Mouse (Mus musculus): Measurements from ENCODE around the gene Sorcs2. TPM values are rescaled to one million over a fixed set of nuclear protein-coding genes. Genes with fewer than 3 reads are reported as not detected.

Gene Sorcs2
- total RNA-seq, 2 experiments from 2014 or later: 15.6 to 16.0 TPM

GRCm38 (mm10) chr5:36069503-36070360, 328.2 kb downstream of the Sorcs2 start:
- no peak for DNase-seq

DNA sequence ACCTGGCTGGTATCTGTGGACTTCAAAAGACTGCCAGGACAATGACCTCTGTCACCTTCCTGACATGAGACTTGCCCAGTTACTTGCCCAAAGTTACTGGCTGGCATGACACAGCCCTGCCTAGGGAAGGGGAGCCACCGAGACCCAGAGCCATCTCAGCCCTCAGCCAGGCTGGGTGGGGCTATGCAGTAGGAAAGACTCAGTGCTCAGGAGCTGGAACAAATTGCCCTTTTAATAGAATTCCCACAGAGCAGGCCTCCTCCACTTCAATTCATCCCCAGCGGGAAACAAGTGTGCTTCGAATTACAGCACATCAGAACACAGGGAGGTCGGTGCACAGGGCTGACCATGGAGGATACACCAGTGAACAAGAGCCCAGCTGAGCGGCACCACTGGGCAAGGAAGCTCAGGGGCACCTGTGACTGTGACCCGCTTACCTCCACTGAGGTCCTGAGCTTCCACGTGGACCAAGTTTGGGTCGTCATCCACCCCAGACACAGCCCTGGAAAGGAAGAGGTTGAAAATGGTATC, 330.2 kb downstream of the Sorcs2 start:
- no peak for DNase-seq

DNA sequence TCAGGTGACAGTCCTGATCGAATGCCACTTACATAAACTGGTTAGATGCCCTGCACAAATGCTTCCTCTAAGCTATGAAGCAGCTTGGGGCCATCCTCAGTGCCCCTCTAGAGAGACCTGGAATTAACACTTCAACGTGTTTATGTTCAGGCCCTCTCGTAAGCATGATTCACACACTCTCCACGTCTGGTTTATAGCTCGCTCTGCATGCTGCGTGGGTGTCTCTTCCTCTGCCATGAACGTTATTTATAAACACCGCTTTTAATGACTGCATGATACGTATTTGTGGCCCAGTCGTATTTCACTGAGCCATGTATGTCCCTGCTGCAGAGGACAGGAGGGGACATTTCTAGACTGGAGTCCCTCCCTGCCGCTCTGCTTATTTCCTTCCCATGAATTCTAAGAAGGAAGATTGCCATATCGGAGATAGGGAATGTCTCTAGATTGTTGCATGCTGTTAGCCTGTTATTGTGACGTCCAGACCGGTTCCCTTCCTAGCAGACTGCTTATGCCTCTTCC, 340.1 kb downstream of the Sorcs2 start:
- DNase-seq: no peak

- no peak for DNase-seq
Observed at GRCm38 (mm10) chr5:36056921-36057320, 341.0 kb downstream of the Sorcs2 start.

- no peak for DNase-seq
Observed at GRCm38 (mm10) chr5:36055876-36056275, 342.1 kb downstream of the Sorcs2 start.

DNA sequence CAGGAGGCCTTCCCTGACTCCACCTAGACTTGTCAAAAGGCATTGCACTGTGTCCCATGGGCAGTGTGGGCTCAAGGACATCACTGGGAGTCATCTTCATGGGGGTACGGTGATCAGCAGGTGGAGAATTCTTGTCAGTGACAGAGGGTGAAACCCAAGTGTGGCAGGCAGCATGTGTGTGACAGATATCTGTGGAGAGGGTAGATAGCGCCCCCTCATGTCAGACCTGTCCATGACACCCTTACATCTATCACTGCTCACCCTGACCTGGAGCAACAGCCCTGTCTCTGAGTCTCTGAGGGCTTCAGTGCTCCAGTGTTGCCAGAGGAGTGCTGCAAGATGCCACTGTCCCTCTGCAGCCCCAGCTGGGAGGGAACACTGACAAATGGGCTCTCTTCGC, 343.4 kb downstream of the Sorcs2 start:
- DNase-seq: no peak

DNA sequence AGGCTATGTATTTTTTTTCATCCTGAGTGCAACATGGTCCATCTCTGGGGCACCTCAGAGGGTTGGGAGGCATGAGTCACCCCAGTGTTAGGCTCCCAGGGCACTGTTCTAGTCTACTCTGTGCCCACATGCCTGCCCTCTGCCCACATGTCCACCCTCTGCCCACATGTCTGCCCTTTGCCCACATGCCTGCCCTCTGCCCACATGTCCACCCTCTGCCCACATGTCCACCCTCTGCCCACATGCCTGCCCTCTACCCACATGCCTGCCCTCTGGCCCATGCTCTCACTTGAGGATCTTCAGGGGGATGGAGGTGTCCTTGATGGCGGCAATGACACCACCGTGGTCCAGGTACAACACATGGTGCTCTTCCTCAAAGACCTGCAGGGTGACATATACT, 354.8 kb downstream of the Sorcs2 start:
- DNase-seq: no peak

DNA sequence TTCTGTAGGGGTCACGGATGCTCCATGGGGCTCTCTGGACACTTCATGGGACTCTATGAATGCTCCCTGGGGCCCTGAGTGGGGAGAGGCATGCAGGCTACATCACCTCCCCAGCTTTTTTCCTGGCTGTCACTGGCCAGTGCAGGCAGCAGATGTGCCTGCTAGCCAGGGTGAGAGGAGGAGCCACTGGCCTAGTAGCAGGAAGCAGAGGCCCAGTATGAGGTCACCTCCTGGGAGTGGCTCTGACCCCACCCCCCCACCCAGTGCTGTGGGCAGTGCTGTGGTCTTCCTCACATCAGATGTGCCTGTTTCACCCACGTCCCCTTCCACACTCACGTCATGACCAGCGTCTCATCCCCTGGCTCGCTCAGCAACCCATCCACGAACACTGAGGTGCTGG, 356.2 kb downstream of the Sorcs2 start:
- DNase-seq: no peak

- DNase-seq: no peak
Observed at GRCm38 (mm10) chr5:36041236-36041562, 356.7 kb downstream of the Sorcs2 start.

DNA sequence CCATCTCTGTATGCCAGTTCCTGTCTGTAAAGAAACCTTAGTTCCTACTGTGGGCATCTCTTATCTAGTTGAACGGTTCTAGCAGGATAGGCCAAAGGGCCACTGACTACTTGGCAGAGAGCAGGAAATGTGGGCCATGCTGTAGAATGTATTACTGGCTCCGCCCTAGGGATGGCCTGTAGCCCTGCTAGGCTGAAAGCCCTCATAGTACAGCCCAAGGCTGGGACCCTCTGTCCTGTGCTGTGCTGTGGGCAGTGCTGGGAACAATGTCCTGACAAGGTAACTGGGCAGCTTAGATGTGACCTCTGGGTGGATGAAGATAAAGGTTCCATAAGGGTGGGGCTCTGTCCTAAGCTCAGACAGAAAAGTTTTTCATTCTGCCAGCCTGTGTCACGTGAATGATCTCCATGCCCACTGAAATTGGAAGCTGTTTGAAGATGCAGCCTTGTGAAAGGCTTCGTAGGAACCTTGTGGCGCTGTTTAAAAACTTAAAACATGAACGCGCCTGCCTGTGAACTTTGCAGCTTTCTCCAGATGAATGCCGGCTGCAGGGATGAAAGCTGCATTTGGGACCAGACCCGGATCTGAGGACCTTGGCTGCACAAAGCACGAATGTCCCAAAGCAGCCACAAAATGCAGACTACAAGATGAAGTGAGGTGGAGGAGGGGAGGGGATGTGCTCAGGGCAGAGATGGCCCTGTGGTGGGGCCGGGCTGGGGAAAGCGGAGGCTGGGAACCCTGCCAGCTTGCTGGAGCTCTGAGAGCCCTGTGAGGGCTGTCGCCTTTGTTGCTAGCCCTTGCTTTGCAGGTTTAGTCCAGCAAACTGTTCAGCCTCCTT, 357.3 kb downstream of the Sorcs2 start:
- peak; percentile 79 for DNase-seq

- no peak for DNase-seq
Observed at GRCm38 (mm10) chr5:36039596-36039995, 358.3 kb downstream of the Sorcs2 start.

- DNase-seq: peak; percentile 31
Observed at GRCm38 (mm10) chr5:36033531-36034426, 364.2 kb downstream of the Sorcs2 start.

- DNase-seq: no peak
Observed at GRCm38 (mm10) chr5:36025076-36025475, 372.9 kb downstream of the Sorcs2 start.

GRCm38 (mm10) chr5:36024003-36024685, 373.8 kb downstream of the Sorcs2 start:
- no peak for DNase-seq

- DNase-seq: no peak
Observed at GRCm38 (mm10) chr5:36022361-36022760, 375.6 kb downstream of the Sorcs2 start.

- no peak for DNase-seq
Observed at GRCm38 (mm10) chr5:36021091-36021490, 376.8 kb downstream of the Sorcs2 start.

- no peak for DNase-seq
Observed at GRCm38 (mm10) chr5:36018366-36018765, 379.6 kb downstream of the Sorcs2 start.

DNA sequence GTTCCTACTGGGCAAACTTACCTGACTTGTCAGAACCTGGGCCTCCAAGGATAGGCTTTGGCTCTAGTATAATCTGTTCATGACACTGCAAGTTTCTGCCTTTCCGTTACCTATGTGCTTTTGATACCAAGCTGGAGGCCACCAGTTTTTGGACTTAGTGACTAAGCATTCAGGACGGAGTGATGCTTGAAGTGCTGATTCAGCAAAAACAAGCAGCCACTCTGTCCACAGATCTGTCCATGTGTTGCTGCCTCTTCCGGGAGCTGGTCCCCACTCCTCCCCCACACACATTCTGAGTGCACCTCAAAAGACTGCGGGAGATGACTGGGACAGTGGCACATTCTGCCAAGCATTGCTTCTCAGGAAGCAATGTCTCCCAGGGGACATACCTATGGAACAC, 388.5 kb downstream of the Sorcs2 start:
- DNase-seq: no peak

DNA sequence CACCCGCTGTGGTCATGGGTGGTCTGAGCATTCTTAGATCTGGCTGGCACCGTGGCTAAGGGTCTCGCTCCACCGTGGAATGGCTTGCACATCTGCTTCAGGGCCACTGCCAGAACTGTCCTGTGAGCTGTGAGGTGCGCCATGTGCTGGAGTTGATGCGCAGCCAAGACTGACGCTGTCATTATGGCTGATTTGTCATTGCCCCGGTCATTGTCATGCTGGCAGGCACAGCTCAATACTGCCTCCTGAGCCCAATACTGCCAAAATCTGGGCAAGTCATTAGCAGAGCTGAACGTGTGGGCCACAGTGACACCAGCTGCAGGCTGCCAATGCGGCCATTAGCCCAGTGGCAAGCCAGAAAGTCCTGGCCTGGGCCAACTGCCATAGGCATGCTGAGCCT, 390.3 kb downstream of the Sorcs2 start:
- no peak for DNase-seq

GRCm38 (mm10) chr5:36006586-36006985, 391.4 kb downstream of the Sorcs2 start:
- DNase-seq: no peak

DNA sequence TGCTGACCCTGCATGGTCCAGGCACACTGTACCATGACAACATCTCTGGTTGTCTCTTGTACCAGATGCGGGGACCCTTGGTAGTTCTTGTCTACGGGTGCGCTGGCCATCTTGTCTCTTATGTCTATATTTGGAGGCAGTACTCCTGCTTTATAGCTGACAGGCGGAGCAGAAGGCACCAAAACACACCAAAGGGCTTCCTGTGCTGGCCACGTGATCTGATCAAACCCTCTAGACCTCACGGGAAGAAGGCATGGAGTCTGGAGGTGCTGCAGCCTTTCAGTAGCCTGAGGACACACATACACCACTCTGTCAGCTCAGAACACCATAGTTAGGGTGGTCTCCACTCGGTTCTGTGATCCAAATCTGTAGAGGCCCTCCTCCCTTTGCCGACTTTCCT, 391.8 kb downstream of the Sorcs2 start:
- no peak for DNase-seq

Measured in gastrocnemius, postnatal 10 days (tissue).